Mouse (Mus musculus) heart, adult 8-10 months (tissue): Measurements from ENCODE around the gene Prox2. TPM values are rescaled to one million over a fixed set of nuclear protein-coding genes. Genes with fewer than 3 reads are reported as not detected.

Experiments used
- DNase-seq: peaks from one replicate; pipeline ENCODE4 v3.0.0; 2022; ENCODE audit warnings: low spot score
- total RNA-seq, 4 experiments: library from RNA; stranded (reverse); gene quantifications; 2 replicates each; pipeline ENCODE4 v1.2.4; 2022

Prox2 gene
- total RNA-seq, 4 experiments from 2014 or later = 1.1 to 3.0 (median 1.8) TPM

DNA sequence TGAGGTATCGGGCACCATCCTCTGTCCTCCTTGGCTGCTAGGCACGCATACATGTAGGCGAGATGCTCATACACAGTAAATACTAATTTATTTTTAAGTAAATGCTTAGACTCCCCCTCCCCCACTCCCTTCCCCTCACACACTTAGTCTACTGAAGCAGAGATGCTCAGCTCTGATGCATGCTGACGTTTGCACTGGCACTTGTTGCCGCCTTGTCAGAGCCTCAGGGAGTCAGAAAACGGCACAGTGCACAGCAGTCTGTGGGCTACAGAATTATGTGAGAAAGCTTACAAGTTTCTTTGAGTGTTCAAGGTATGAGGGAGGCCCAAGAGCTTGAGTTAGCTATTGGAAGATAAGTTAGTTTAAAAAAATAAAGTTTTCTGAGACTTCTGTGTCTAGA lies 20.8 kb upstream of the Prox2 start:
- DNase-seq = no peak

DNA sequence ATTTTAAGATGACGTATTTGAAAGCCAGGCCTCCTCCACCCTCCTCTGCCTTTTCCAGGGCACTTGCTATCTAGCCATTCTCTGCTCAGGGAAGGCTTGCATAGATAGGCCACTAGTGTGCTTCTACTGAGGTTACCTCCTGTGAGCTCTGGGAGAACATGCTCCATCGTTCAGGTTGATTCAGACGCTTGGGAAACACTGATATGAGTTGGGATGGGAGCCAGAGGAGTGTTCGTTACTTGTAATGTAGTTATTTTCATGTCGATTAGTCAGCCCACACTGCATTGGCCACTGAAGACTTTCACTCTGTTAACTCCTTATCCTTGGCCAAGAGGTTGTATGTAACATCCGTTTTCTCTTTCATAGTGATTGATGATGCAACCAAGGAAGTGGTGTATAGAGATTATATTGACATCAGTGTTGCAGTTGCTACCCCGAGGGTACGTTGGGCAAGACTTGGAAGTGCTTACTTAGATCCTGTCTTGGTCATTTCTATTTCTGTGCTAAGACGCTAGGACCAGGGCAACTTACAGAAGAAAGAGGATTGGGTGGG lies 18.9 kb upstream of the Prox2 start:
- no peak for DNase-seq

DNA sequence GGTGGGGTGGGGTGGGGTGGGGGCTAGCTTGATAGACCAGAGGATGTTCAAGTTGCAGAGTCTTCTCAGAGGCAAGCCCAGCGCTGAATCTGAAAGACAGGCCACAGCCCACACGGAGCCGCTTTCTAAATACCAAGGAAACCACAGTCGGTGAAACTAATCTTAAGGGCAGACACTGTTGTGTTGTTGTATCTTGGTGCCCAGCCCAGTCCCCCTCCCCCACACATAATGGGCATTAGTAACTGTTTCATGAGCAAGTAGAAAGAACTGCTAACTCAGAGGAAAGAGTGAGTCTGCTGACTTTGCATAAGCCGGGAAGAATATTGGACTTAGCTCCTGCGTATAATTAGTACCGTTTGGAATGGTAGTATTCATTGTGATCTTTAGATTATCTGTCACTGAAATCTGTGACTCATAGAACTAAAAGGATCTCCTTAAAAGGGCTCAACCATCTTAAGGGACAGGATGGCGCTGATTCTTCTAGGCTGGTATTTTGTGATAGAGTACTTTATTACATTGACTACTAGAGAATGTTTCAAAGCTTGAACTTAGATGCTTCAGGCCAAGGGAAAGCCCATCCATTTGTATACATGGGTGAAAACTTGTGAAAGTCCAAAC lies 16.5 kb upstream of the Prox2 start:
- DNase-seq = no peak

DNA sequence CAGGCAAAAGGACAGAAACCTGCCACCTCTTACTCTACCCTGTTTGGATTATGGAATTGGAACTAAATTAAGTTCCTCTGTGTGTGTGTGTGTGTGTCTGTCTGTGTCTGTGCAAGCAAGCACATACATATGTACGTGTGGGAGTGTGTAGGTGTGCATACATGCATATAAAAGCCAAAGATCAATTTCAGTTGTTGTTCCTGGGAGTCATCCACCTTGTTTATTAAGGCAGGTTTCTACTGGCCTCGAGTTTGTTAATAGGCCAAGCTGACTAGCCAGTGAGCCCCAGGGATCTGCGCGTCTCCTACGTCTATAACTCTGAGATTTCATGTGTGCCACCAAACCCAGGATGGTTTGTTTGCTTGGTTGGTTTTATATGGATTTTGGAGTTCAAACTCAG lies 14.2 kb upstream of the Prox2 start:
- no peak for DNase-seq

DNA sequence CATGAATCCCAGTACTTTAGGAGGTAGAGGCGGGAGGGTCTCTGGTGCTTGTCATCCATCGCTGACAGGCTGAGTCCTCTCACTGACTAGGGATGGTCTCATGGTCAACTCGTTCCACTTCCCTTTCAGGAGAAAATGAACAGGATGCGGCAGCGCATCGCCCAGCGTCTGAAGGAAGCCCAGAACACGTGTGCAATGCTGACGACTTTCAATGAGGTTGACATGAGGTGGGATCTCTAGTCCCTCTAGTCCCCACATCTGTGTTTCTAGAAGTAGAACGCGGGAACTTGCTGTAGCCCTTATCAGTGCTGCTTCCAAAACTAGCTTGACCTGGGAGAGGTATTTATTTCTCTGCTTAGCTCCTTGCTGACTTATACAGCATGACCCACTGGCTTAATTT lies 13.1 kb upstream of the Prox2 start:
- no peak for DNase-seq

DNA sequence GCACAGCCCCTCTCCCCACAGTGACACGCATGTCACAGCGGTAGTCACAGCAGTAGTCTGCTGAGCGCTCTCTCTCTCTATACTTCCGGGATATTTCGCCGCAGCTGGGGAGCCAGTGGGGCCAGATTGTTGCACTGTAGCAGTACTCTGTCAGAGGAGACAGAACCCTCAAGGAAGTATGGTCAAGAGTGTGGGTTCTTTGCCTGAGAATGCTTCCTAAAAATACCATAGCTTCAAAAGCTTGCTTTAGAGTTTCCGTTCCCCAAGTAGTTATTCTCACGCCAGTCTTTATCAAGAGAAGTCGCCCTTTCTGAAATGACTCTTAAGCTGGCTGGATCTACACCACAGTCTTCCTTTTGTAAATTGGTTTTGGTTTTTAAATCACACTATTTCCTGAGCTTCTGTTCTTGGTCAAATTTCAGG lies 12.6 kb upstream of the Prox2 start:
- no peak for DNase-seq

DNA sequence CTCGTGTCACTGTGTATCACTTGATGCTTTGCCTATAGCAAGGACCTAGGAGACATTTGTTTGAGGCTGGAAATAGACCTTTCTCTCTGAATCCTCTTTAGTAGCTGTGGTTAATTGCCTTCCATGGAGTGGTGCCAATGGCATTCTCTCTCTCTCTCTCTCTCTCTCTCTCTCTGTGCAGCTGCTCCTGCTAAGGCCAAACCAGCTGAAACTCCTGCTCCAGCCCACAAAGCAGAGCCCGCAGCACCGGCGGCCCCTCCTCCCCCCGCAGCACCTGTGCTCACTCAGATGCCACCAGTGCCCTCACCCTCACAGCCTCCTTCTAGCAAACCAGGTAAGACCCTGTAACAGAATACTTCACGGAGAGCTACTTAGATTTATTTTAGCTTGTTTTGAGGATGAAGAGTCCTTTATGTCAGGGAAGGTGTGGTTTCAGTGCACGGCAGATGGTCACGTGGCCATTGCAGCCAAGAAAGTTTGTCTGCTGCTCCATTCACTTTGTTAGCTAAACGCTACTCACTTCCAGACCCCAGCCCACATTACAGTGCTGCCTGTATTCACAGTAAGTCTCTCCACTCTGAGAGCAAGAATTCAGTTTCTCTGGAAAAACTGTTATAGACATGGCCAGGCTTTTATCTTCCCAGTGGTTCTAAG lies 11.4 kb upstream of the Prox2 start:
- DNase-seq = no peak

DNA sequence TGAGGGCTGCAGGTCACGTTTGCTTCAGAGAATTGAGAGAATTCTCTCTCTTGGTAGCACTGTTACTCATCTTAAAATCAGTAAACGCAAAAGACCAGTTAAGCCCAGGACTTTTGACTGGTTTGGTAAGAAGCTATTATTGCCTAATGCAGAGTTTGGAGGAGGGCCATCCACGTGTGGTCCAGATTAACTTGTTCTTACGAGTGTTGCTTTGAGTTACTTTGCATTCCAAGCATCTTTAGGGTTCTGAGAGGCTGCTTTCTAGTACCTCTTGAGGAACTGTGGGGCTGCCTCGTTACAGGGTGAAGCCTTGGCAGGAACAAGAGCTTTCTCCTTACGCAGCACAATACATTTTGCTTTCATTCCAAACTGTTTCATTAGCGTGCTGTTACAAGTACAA lies 5.1 kb upstream of the Prox2 start:
- DNase-seq = no peak

DNA sequence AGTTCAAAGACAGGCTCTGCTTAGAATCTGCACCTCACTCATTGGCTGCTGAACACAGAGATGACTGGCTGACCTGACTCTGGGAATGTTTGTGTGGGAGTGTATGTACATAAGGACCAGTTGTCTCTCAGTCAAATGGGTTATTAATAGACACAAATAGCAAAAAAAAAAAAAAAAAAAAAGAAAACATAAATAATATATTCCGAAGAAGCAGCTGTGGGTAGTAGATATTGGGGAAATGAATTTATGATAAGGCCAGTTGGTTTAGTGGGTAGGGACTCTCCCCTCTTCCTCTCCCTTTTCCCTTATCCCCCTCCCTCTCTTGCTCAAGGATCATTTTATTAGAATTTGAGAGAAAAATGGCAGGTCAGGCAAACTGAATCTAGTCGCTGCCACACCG lies 3.4 kb upstream of the Prox2 start:
- no peak for DNase-seq

DNA sequence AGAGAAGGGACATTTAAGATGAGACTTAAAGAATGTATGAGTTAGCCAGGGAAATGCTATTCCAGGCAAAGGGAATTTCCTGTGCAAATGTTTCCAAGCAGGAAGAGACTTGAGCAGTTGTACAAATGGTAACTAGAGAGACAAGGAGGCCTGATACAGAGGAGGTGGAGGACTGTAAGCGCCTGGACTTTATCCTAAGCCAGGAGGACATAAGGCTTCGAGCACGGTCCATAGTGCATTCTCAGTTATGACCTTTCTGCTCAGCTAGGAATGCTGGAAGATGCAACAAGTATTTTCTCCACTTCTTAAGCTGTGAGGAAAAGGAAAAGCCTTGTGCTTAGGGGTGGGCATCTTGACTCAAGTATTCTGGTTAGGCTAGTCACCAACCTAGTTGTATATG lies 2.8 kb upstream of the Prox2 start:
- no peak for DNase-seq

DNA sequence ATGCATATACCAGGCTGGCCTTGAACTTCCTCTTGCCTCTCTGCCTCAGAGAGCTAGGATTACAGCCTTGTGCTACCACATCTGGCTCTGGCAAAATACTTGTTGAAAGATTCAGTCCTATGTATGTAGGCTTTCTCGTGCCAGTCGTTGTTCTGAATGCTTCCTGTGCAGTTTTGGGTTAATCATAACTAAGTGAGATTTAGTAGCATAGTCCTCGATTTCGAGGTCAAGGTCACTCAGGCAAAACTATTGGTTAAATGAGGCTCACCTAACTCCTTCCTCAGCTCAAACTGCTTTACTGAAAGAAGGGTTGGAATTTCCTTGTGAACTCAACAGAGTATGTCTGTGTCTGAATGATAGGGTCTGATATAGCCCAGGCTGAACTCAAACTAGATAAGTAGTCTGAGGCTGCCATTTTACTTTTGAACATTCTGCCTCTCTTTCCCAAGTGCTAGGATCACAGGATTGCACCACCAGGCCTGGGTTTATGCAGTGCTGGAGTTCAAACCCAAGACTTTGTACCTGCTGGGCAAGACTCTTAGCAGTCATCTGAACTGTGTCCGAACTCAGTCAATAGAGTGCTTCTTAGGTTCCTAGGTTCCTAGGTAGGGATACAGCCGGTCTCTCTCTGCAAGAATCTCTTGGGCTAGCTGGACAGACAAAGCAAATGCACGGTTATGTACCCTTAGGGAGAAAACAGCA lies 2.1 kb upstream of the Prox2 start:
- DNase-seq = no peak

DNA sequence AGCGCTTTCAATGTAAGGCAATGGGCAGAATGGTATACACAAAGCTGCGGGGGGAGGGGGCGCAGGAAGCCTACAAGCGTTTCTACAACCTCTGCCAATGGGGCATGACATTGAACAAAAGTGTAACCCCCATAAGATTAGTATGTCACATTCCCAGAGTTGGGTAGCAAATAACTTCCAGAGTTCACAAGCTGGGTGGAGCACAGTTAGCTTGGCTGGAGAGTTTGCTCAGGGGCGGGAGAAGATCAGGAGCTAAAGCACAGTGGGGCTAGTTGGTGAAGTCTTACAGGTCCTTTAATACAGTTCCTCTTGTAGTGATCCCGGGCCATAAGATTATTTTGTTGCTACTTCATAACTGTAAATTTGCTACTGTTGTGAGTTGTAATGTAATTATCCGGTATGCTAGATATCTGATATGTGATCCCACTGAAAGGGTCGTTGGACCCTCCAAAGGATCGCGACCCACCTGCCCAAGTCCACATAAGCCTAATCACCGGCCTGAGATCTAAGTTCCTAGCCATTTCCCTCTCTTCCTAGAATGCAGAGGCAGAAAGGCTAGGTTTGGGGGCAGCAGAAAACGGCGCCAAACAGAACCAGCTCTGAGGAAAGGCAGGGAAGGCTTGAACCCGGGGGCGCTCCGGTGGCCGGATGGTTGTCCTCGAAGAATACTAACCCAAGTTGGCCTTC lies 405 bp downstream of the Prox2 start:
- no peak for DNase-seq

DNA sequence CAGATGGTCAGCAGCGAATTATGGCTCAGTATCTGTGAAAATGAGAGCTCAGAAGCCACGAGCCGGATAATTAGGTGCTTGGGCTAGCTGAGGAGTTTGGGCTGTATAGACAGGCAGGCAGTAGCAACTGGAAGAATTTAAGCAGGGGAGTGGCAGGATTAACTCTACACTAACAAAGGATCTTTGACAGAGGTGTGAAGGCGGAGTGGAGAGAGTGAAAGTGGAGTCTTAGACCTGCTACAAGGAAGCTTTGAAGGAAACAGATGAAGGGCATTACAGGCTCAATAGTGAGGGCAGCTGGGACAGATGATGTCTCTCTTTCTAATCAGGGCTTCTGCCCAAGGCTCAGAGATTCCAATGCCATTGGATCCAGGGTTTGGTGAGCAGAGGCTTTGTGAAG lies 1.1 kb downstream of the Prox2 start:
- no peak for DNase-seq

DNA sequence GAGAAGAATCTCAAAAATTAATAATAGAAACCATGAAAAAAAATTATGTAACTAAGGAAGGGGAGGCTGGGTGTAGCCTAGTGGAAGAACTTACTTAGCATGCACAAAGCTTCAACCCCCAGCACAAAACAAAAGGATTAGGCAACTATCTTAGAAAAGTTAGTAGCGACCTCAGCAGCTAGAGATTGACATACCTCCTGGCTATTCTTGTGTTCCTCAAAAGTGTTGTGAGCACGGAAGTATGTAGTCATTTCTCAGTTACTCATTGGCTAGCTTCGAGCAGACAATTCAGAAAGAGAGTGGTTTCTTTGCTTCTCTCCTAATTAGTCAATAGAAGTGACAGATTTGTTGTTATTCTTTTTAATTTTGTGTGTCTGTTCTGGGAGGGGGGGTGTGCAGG lies 1.9 kb downstream of the Prox2 start:
- no peak for DNase-seq

DNA sequence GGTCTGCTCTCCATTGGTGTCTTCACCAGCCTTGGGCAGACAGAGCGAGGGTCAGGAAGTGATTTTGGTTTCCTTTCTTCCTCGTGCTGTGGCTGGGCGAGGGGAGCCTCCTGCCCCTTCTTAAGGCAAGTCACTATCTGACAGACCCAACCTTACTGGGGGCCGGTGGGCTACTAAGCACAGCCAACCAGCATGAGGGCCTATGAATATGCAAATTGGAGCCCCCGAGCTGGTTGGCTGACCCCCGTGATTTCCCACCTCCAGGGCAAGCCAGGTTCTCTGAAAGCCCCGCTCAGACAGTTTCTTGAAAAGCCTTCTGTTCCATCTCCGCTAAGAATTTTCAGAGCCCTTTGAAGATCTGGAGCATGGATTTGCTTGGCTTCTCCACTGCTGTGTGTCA lies 4.3 kb downstream of the Prox2 start:
- no peak for DNase-seq

DNA sequence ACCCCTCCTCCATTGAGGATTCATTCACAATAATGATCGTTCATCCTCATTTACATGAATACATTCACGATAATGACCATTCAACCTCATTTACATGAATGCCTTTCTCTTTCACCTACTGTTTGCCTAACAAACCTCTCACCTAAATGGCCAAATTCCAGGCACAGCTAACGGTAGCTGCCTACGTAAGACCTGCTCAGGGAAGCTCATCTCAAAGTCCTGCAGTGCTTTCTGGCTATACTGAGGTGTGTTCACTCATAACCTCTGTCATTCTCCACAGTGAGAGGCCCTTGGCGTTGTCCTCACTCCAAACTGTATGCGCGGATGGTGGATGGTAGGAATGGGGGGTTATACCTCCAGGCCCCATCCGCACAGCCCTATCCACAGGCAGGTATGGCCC lies 5.8 kb downstream of the Prox2 start:
- DNase-seq = no peak

DNA sequence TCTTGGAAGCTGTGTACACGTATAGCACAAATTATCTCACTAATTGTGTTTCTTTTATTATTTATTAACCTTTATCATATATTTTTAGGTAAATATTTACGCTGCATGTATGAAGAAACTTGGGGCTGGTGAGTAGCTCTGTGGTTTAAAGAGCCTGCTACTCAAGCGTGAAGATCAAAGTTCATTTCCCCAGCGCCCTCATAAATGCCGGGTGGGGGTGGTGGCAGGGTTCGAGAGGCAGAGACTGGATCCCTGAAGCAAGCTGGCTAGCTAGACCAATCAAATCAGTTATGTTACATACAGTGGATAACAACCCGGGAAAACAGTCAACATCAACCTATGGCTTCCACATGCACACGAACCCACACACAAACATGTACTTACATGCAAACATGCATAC lies 7.5 kb downstream of the Prox2 start:
- no peak for DNase-seq

DNA sequence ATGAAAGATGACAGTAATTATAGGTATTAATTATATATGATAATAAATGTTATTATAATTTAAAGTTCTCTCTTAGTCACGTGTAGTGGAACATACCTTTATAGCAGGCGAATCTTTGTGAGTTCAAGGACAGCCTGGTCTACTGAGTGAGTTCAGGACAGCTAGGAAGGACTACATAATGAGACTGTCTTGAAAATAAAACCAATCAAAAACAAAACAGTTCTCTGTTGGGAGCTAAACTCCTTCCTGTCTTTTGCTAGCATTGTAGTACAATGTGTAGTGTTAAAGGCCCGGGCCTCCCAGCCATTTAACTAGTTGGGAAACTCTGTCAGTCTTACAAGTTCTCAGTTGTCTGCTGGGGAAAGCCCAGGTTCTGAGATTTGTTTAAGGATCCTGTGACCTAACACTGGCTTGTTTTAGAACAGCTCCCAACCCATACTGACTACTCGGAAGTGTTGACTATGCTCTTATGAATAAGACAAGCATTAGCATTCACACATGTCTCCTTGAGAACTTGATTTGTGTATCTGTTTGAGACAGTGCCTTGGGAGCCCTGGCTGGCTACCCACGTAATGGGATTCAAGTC lies 8.9 kb downstream of the Prox2 start:
- DNase-seq = no peak

DNA sequence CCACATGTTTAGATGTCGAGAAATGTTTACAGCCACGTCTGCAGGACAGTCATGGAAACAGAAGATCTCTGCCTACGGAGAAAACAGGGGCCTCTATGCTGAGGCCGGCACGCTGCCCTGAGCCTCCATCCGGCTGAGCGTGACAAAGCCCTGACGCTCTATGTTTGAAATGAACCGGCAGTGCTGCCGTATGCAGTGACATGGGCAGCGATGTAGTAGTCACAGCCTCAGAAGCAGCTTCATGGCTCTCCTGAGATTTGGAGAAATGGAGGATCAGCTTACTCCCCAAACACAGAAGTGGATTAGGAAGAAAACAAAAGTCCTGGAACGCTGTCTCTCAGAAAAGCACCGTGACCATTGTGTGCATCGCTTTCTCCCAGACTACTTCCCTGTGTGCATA lies 9.6 kb downstream of the Prox2 start:
- DNase-seq = no peak

DNA sequence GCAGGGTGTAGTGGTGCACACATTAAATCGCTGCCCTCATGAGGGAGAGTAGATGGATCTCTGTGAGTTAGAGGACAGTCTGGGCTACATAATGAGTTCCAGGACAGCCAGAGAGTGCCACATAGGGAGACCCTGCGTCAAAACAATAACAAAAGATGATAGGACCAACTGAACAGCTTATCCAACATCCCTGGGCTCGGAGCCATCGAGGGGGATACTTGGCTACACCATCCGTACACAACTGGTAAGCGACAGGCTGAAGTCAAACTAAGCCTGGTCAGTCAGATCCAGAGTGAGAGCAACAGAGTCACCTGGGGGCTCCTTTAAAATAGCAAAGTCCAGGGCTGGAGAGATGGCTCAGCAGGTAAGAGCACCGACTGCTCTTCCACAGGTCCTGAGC lies 14.7 kb downstream of the Prox2 start:
- DNase-seq = no peak

DNA sequence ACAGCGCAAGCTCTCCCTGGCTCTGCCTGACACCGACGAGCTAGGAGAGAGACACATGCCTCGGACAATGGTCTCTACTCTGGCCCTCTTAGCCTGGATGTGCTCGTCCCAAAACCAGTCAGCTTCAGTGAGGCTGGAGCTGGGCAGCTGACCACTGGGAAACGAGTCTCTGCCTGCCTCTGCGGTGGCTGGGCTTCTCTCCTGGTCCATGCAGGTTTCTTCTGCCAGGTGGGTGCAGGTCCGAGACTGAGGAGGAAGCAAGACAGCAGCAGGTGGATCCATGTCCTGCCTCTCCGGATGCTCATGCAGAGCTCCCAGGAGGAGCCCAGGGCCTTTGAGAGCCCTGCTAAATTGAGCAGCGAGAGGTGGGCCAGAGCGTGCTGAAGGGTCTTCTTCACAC lies 15.4 kb downstream of the Prox2 start:
- DNase-seq = no peak

DNA sequence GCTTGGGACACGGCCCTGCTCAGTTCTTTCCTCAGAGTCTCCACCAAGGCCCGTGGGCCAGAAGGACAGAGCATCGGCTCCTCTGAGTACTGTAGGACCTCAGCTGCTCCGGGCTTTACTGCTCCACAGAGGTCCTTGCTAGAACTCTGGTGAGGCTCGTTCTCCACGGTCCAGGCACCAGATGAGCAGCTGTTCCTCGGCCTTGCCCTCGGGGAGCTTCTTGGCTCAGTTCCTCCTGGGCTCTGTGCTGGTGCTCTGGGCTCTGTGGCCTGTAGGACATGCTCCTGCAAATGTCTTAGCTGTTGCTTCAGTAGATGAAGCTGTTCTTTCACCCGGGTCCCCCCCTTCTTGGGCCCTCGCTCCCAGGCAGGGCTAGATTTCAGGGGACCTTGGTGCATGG lies 15.9 kb downstream of the Prox2 start:
- peak; percentile 28 for DNase-seq
